Mouse (Mus musculus) heart, postnatal 0 days (tissue): ENCODE measurements around the gene Prrg2.

Experiments used
- CTCF ChIP-seq: IDR thresholded peaks from 2 replicates; pipeline ENCODE4 v1.5.1; 2016; ENCODE audit warnings: antibody characterized with exemption, control low read depth, low read depth
- EP300 ChIP-seq: IDR thresholded peaks from 2 replicates; pipeline ENCODE4 v1.6.1; 2016; ENCODE audit warnings: antibody characterized with exemption, low read depth

GRCm38 (mm10) chr7:45043307-45043706, 19.2 kb downstream of the Prrg2 start:
- TF ChIP-seq CTCF: no peak
- TF ChIP-seq EP300: no peak
